Mouse (Mus musculus): Measurements from ENCODE around the gene Rab23.
"Not testable (repeated sequence)": the region's sequence is repeated elsewhere in the genome, so short reads cannot be mapped to it uniquely, and the experiment has no call there.

Gene Rab23

GRCm38 (mm10) chr1:33734001-33734685 lies 14.5 kb downstream of the Rab23 start:
- DNase-seq, result no peak

- no peak for DNase-seq
Observed at GRCm38 (mm10) chr1:33738281-33738680, 18.6 kb downstream of the Rab23 start.

GRCm38 (mm10) chr1:33738681-33739278 lies 19.1 kb downstream of the Rab23 start:
- no peak for DNase-seq

GRCm38 (mm10) chr1:33739302-33739701 lies 19.6 kb downstream of the Rab23 start:
- DNase-seq, result peak; percentile 92

- DNase-seq, result no peak
Observed at GRCm38 (mm10) chr1:33742903-33743302, 23.2 kb downstream of the Rab23 start.

- DNase-seq, result not testable (repeated sequence)
Observed at GRCm38 (mm10) chr1:33744815-33745214, 25.1 kb downstream of the Rab23 start.

GRCm38 (mm10) chr1:33745901-33746300 lies 26.2 kb downstream of the Rab23 start:
- no peak for DNase-seq

- no peak for DNase-seq
Observed at GRCm38 (mm10) chr1:33749109-33749508, 29.4 kb downstream of the Rab23 start.

GRCm38 (mm10) chr1:33749709-33750108 lies 30.0 kb downstream of the Rab23 start:
- not testable (repeated sequence) for DNase-seq

- no peak for DNase-seq
Observed at GRCm38 (mm10) chr1:33751283-33751682, 31.6 kb downstream of the Rab23 start.

GRCm38 (mm10) chr1:33754089-33754488 lies 34.4 kb downstream of the Rab23 start:
- DNase-seq, result no peak

GRCm38 (mm10) chr1:33754965-33755735 lies 35.5 kb downstream of the Rab23 start:
- DNase-seq, result no peak

- DNase-seq, result no peak
Observed at GRCm38 (mm10) chr1:33755799-33756198, 36.1 kb downstream of the Rab23 start.

- no peak for DNase-seq
Observed at GRCm38 (mm10) chr1:33756258-33757032, 36.8 kb downstream of the Rab23 start.

- no peak for DNase-seq
Observed at GRCm38 (mm10) chr1:33757033-33757413, 37.3 kb downstream of the Rab23 start.

GRCm38 (mm10) chr1:33757491-33758041 lies 37.9 kb downstream of the Rab23 start, which contains the start of gene Bag2:
Gene Bag2, minus strand, starts transcription at chr1:33757795.
- peak; percentile 68 for DNase-seq

GRCm38 (mm10) chr1:33758488-33758887 lies 38.8 kb downstream of the Rab23 start:
- DNase-seq, result no peak

GRCm38 (mm10) chr1:33763826-33764225 lies 44.1 kb downstream of the Rab23 start:
- DNase-seq, result no peak

- no peak for DNase-seq
Observed at GRCm38 (mm10) chr1:33765468-33766080, 45.9 kb downstream of the Rab23 start.

GRCm38 (mm10) chr1:33766520-33767508 lies 47.1 kb downstream of the Rab23 start:
- DNase-seq, result no peak

Measured in lung, postnatal 14 days (tissue).